Mouse (Mus musculus) lung, postnatal 4 days (tissue): ENCODE measurements around the gene Map3k15.

Experiments
- DNase-seq, 2 experiments: peaks; one replicate each; pipeline ENCODE4 v3.0.0; 2021

Map3k15 gene

DNA sequence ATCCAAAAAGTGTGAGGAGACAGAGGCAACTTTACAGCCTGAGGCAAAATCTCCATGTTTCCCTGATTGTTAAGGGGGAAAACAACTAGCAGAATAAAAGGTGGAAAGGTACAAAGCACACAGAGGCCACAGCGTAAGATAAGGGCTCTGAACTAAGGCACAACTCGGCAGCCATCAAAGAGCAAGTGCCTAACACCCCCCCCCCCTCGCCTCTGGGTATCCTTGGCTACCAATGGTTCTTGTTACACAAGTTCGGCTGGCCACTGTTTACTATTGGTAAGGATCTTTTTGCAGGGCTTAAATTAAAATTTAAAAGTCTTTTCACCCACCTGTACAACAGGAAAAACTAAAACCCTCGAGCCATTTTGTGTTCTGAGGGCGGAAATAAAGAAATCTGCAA, 147.5 kb downstream of the Map3k15 start:
- DNase-seq = no peak

DNA sequence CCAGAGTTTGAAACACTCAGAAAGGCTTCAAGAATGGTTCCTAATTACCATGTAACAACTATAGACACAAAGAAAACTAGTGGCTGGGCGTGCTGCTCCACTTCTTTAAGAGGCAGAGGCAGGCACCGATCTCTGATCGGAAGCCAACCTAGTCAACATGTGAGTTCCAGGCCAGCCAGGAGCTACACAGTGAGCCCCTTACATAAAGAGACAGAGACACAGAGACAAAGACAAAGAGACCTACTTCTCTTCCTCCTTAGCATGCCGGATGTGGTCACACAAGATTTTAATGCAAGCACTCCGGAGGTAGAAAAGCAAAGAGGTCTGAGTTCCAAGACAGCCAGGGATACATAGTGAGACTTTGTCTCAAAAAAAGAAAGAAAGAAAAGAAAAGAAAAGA, 147.9 kb downstream of the Map3k15 start:
- no peak for DNase-seq

DNA sequence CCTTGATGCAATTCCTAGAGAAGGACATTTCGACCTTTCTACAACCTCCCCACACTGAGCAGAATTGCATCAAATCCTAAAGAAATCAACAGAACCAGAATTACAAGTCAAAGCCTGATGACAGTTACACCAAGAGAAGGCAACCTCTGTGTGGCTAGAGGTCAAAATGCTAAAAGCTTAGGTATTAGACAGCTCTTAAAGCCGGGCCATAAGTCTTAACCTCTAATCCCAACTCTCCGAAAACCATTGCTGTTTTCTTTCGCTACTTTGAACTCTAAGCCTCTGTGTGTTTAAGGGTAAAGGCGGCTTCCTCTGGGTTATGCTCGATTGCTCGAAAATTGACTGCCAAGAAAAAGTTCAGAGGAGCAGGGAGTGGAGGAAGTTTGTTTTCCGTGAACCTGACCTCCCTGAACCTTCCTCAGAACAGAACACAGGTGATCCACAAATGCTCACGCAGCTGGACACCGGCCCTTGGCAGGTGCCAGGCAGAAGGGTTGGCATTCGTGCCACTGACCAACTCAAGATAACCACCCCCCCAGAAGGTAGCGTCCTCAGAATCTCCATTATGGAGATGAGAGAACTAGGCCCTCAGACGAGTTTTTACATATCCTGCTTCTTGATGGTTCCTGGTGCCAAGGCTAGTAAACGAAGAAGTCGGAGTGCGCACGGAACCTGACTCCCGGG, 149.1 kb downstream of the Map3k15 start:
- DNase-seq = no peak

DNA sequence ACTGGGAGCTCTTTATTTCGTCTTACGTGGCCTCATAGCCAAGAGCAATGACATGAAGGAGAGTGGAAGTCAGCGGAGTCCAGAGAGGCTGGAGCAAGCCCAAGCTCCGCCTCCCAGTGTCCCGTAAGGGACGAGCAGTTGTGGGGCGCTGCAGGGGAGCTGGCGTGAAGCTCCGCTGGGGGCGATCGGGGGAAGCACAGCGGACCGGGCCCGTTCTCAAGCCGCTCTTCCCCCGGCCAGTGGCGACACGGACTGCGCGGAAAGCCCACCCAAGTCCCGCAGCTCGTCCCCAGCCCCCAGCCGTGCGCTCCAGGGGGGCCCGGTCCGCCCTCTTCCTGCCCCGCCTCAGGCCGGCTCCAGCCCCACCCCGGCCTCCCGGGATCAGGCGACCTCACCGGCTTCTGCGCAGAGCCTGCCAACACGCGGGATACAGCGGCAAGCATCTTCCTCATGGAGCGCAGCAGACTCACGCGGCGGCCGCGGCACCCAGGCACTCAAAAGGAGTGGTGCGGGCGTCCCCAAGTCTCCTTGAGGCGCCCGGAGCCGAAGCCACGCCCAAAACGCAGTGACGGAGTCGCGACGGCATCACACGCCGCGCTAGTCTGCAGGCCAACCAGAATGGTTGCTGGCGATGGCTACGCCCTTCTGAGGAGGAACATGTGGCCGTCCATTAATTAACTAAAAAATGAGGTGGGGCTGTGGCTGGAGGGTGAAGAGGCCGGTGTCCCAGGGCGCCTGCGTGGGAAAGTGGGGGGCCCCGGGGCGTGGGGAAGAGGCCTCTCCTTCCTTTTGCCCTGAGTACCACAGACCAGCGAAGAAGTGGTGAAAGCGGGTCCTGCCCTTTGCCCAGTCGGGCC, 149.9 kb downstream of the Map3k15 start, which contains the start of gene Pdha1:
Pdha1 (minus strand) TSS at position 553 of the 857 bp plus-strand sequence.
- peak; percentile 90 to 94 for DNase-seq

DNA sequence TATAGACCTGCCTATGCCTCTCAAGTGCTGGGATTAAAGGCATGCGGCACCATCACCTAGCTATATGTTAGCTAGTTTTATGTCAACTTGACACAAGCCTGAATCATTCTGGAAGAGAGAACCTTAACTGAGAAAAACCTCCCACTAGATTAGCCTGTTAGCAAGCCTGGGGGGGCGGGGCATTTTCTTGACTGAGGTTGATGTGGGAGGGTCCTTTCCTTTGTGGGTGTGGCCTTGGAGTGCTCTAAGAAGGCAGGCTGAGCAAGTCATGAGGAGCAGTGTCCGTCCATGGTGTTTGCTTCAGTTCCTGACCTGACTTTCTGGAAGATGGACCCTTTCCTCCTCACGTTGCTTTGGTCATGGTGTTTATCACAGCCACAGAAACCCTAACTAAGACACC, 158.6 kb downstream of the Map3k15 start:
- DNase-seq = no peak

DNA sequence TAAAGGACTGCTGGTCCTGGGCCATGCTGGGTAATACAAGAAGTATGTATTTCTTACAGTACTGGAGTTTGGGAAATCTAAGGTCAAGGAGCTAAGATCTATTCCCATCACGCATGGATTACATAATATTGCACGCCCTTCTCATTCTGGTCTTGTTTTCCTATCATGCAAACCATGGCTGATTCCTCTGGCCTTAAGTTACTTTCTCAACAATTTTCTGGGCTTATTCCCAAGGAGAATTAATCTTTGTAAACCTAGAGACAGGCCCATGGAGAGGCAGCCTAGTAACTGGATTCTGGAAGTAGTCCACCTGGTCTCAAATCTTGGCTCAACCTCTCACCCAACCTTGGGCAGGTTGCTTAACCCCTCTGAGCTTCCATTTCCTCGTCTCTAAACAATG, 159.2 kb downstream of the Map3k15 start:
- no peak for DNase-seq

DNA sequence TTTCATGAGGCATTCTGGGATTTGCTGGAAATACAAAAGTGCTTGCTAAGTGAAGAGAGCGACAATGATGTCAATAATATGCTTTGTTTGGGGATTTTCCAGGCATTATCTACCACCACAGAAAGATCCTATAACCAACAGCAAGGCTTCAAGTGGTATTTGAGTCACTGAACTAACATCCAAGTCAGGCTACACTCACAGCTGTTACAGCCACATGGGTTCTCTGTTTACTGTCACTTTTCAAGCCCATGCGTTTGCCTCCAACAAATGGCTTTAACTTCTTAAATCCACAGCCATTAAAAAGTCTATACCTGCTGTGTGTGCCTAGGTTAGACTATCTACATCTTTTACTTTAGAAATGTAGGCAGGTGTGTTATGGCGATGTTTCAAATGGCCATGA, 160.6 kb downstream of the Map3k15 start:
- no peak for DNase-seq

DNA sequence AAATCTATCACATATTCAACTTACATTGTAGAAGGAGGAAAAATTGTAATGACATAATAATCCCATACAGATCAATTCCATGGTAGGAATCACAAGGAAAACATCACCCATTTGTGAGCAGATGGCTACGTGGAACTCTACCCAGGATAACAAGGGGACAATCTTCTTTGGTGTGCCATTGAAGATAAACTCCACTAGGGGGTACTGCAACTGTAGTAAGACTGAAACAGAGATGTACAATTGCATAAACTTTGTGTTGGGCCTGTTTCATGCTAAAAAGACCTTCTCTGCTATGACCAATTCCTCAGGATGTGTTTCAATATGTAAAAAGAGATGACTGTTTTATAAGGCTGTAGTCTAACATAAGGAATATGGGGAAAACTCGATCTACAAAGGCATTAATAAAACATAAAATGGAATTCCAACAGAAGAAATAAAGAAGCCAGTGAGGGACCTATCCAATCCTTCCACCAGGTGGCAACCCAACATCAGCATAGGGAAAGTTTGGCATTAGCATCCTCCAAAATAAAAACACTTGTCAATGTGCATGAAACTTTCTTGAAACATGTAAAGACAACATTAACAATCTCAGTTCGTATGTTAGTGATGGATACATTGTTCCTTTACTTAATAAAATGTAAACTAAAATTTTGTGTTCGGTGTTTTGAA, 165.0 kb downstream of the Map3k15 start:
- DNase-seq = no peak

DNA sequence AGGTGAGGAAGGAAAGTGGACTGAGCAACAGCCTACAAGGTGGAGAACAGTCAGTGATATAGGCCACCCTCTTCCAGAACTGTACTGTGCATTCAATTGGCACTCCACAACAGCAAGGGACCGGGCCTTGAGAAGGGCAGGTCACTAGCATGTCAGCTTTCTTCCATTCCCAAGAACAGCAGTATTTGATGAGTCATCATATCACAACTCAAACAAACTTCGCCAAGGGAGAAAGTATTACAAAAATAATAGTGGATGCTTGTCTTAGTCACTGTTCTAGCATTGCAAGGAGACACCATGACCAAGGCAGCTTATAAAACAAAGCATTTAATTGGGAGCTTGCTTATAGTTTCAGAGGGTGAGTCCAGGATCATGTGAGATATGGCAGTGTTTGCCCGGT, 176.0 kb downstream of the Map3k15 start:
- no peak for DNase-seq

DNA sequence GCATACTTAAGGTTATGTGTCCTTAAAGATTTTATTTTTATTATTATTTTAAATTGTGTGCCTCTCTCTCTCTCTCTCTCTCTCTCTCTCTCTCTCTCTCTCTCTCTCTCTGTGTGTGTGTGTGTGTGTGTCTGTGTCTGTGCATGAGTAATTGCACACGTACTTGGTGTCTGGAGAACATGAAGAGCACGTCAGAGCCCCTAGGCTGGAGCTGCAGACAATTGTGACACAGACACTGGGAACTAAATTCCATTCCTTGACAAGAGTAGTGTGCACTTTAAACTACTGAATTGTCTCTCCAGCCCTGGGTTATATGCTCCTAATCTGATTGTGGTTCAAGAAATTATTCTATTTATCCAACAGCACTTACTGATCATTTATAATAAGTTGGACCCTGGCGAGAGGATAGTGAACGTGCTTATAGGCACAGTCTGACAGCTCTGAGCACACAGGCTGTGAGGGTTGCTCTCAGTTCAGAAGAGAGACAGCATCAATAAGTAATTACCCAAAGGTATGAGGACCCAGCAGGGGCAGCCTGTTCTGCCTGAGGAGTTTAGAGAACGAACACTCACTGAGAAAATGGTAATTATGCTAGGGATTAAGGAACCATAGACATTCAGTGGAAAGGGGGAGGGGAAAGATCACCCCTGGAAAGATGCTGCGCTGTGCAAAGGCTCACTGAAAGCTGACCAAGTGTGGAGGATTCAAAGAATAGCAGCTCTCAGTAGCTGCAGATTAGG, 178.2 kb downstream of the Map3k15 start:
- no peak for DNase-seq

DNA sequence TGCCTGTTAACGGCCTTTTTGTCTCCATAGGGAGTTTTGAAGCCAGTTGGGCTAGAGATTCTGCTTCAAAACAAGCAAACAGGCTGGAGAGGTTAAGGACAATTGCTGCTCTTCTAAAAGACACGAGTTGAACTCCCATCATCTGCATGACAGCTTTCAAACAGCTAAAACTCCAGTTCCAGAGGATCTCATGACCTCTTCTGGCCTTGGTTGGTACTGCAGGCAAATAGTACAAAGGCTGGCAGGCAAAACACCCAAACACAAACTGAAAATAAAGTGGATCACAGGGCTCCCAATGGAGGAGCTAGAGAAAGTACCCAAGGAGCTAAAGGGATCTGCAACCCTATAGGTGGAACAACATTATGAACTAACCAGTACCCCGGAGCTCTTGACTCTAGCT, 181.9 kb downstream of the Map3k15 start:
- peak; percentile 15 to 72 for DNase-seq
